Mouse (Mus musculus) lung, embryonic 15.5 days (tissue): Measurements from ENCODE around the gene Ric3. TPM values are rescaled to one million over a fixed set of nuclear protein-coding genes. Genes with fewer than 3 reads are reported as not detected.

Experiments
- ATAC-seq: fragments of 200-750 bp; cut with Nextera tagmentation; 2 replicates; pipeline ENCODE4 v1.8.0; 2017; ENCODE audit warnings: moderate number of reproducible peaks, borderline replicate concordance; ENCODE audit not compliant: low FRiP score, low TSS enrichment; ENCODE audit errors: extremely low read depth
- H3K27ac ChIP-seq: fragments of 300-500 bp; sonication (generic); 2 replicates; pipeline ENCODE4 v1.5.1; 2015; ENCODE audit warnings: moderate library complexity, mild to moderate bottlenecking, inconsistent platforms
- H3K27me3 ChIP-seq: fragments of 300-500 bp; sonication (generic); 2 replicates; pipeline ENCODE4 v1.6.1; 2015; ENCODE audit warnings: inconsistent platforms
- H3K36me3 ChIP-seq: fragments of 300-500 bp; sonication (generic); 2 replicates; pipeline ENCODE4 v1.6.1; 2015; ENCODE audit warnings: inconsistent platforms
- H3K4me1 ChIP-seq: fragments of 300-500 bp; sonication (generic); 2 replicates; pipeline ENCODE4 v1.6.1; 2015; ENCODE audit warnings: inconsistent platforms
- H3K4me2 ChIP-seq: fragments of 300-500 bp; sonication (generic); 2 replicates; pipeline ENCODE4 v1.6.1; 2015; ENCODE audit warnings: inconsistent platforms, mild to moderate bottlenecking, moderate library complexity
- H3K4me3 ChIP-seq: fragments of 300-500 bp; sonication (generic); 2 replicates; pipeline ENCODE4 v1.5.1; 2015; ENCODE audit warnings: mild to moderate bottlenecking, inconsistent platforms
- H3K9ac ChIP-seq: fragments of 300-500 bp; sonication (generic); 2 replicates; pipeline ENCODE4 v1.6.1; 2015; ENCODE audit warnings: inconsistent platforms
- H3K9me3 ChIP-seq: fragments of 300-500 bp; sonication (generic); 2 replicates; pipeline ENCODE4 v1.6.1; 2016; ENCODE audit warnings: inconsistent platforms
- WGBS: fragments of 180-500 bp; shearing (Covaris S2); methylation state at CpG from one replicate; pipeline ENCODE4 v1.1.7; 2015; 5-methylcytosine and 5-hydroxymethylcytosine counted together
- polyA plus RNA-seq: library from polyadenylated mRNA; unstranded; fragments of >200 nt; fragmentation: Nextera tagmentation; extraction: Ambion mirVana; gene quantifications from 2 replicates; pipeline ENCODE4 v1.2.1, GENCODE M21; 2015

The Ric3 gene
- polyA plus RNA-seq, 1 experiment from 2014 or later: 1.1 TPM

DNA sequence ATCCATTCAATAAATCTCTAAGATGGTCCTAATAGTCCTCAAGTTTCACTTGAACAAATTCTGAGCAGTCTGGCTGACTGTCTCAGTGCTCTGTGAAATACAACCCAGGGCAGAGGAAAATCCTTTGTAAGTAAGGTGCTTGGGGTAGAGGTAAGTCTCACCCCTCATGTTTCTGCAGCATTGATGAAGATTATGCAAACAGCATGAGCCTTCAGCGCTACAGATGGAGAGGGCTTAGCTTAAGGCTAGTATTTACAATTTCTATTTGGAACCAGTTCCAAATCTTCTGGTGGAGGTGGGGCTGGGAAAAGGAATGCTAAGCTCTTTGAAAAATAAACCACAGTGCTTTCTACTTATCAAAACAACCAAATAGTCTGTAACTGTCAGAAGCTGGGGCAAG is 44.1 kb downstream of the Ric3 start:
- H3K9me3 ChIP-seq: no peaks in the 10 kb centered on the region
- no peaks in the 10 kb centered on the region for H3K4me1 ChIP-seq
- ATAC-seq: no peak
- H3K27me3 ChIP-seq: no peaks in the 10 kb centered on the region
- no peak overlapping the region for H3K27ac ChIP-seq
- H3K36me3 ChIP-seq: no peaks in the 10 kb centered on the region
- 20% methylated on average over 1 of the region's 1 CpGs for WGBS
- H3K9ac ChIP-seq: no peak overlapping the region
- H3K4me2 ChIP-seq: no peak overlapping the region
- H3K4me3 ChIP-seq: no peak overlapping the region

GRCm38 (mm10) chr7:109038121-109038735 is 44.9 kb downstream of the Ric3 start:
- ATAC-seq: no peak
- Histone ChIP-seq H3K27me3 (no peaks in the 10 kb centered on the region), H3K36me3 (no peaks in the 10 kb centered on the region), H3K27ac (no peak overlapping the region), H3K4me2 (no peak overlapping the region), H3K4me3 (no peak overlapping the region), H3K9me3 (no peaks in the 10 kb centered on the region), H3K4me1 (no peaks in the 10 kb centered on the region), H3K9ac (no peak overlapping the region)
- 72% methylated on average over 8 of the region's 8 CpGs for WGBS

DNA sequence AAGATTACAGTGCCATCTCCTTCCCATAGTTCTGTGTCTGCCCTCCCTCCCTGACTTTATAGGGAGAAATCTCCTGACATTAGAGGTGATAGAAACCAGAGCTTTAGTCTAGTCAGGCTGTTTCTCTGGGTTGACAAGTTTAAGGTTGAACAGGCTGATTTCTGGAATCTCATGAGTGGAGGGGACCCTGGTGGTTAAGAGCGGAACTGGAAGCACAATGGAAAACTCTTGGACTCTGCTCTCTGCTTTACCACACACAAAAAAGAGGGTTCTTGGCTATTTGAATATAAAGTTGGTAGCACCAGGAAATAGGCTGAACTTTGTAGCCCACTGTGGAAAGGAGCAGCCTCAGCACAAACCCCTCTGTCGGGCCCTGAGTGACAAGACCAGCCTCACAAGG is 51.1 kb downstream of the Ric3 start:
- Histone ChIP-seq H3K27ac (no peak overlapping the region), H3K27me3 (no peaks in the 10 kb centered on the region), H3K9me3 (no peaks in the 10 kb centered on the region), H3K4me3 (no peak overlapping the region), H3K9ac (no peak overlapping the region), H3K36me3 (no peaks in the 10 kb centered on the region), H3K4me2 (no peak overlapping the region), H3K4me1 (no peaks in the 10 kb centered on the region)
- WGBS: 77% methylated on average over 2 of the region's 2 CpGs
- ATAC-seq: no peak

DNA sequence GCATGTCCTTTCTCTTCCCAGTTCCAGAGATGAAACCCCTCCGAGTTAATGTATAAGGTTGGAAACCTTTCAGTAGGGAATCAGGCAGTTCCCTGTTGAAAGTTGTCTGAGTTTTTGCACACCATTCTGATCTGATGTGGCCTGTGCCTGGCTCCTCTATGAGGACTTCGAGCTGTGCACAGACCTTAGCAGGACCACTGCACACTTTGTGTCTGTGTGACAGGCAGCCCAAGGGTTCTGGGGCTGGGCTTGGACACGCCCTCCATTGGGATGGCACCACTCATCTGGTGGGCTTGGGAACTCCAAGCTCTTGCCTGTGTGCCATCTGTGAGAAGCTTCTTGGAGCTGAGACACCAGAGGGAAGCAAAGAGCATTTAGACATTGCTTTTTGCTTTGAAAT is 51.8 kb downstream of the Ric3 start:
- Histone ChIP-seq H3K27me3 (no peaks in the 10 kb centered on the region), H3K4me2 (no peak overlapping the region), H3K36me3 (no peaks in the 10 kb centered on the region), H3K9me3 (no peaks in the 10 kb centered on the region), H3K27ac (no peak overlapping the region), H3K9ac (no peak overlapping the region), H3K4me3 (no peak overlapping the region), H3K4me1 (no peaks in the 10 kb centered on the region)
- WGBS: 76% methylated on average over 3 of the region's 3 CpGs
- no peak for ATAC-seq

DNA sequence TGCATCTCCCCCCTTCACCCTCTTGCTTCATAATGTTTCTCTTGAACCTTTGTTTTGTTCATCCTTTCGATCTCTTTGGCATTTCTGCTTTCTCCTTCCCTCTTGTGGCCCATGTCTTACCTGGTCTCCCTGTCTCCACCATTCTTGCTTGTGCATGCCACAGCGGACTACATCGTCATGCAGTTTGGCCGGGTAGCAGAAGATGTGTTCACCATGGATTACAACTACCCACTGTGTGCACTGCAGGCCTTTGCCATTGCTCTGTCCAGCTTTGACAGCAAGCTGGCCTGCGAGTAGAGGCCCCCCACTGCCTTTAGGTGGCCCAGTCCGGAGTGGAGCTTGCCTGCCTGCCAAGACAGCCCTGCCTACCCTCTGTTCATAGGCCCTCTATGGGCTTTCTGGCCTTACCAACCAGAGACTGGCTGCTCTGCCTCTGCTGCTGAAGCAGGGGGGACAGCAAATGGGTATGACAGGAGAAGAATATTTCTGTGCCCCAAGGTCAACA is 53.1 kb downstream of the Ric3 start:
- no peak for ATAC-seq
- Histone ChIP-seq H3K4me1 (no peaks in the 10 kb centered on the region), H3K4me3 (no peak overlapping the region), H3K27me3 (no peaks in the 10 kb centered on the region), H3K36me3 (no peaks in the 10 kb centered on the region), H3K9ac (no peak overlapping the region), H3K4me2 (no peak overlapping the region), H3K27ac (no peak overlapping the region), H3K9me3 (no peaks in the 10 kb centered on the region)
- WGBS: 86% methylated on average over 6 of the region's 6 CpGs

DNA sequence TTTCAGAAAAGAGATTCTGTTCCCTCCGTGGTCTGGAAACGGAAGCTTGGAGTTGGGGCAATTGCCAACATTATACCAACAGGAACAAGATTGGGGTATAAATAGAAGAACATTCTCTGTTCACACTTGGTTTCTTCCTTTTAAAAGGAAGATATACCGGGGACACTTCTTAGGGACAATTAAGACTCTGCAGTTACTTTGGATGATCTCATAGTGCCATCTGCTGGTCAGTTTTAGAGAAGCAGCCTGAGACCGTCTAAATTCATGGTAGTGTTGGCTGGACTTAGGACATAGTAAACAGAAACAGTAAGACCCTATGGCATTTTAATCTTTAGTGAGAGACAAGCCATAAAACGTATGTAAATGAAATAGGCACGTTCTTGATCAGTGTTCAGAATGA is 54.9 kb downstream of the Ric3 start:
- Histone ChIP-seq H3K9me3 (no peaks in the 10 kb centered on the region), H3K4me3 (no peak overlapping the region), H3K27me3 (no peaks in the 10 kb centered on the region), H3K27ac (no peak overlapping the region), H3K4me2 (no peak overlapping the region), H3K36me3 (no peaks in the 10 kb centered on the region), H3K9ac (no peak overlapping the region), H3K4me1 (no peaks in the 10 kb centered on the region)
- 25% methylated on average over 6 of the region's 6 CpGs for WGBS
- no peak for ATAC-seq

DNA sequence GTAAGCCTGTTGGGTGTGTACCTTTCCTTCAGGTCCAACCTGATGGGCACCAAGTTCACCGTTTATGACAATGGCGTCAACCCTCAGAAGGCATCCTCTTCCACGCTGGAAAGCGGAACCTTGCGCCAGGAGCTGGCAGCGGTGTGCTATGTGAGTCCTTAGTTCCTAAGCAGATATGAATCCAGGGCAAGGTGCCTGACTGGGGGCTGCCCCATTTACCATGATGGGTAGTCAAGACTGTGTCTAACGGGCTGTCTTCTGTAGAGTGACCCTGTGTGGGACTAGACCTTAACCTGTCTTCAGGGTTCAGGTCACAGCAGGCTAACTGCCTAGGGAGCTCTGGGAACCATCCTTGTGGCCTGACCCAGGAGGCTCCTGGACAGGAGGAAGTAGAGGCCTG is 55.4 kb downstream of the Ric3 start:
- Histone ChIP-seq H3K27me3 (no peaks in the 10 kb centered on the region), H3K4me2 (no peak overlapping the region), H3K9me3 (no peaks in the 10 kb centered on the region), H3K9ac (no peak overlapping the region), H3K4me1 (no peaks in the 10 kb centered on the region), H3K36me3 (no peaks in the 10 kb centered on the region), H3K4me3 (no peak overlapping the region), H3K27ac (no peak overlapping the region)
- WGBS: 93% methylated on average over 7 of the region's 7 CpGs
- no peak for ATAC-seq

GRCm38 (mm10) chr7:109026976-109027375 is 56.2 kb downstream of the Ric3 start:
- H3K4me1 ChIP-seq: no peaks in the 10 kb centered on the region
- H3K9ac ChIP-seq: no peak overlapping the region

GRCm38 (mm10) chr7:109025743-109026142 is 57.4 kb downstream of the Ric3 start:
- no peak for ATAC-seq
- no peaks in the 10 kb centered on the region for H3K36me3 ChIP-seq
- H3K9ac ChIP-seq: no peak overlapping the region
- 69% methylated on average over 7 of the region's 7 CpGs for WGBS
- H3K9me3 ChIP-seq: no peaks in the 10 kb centered on the region
- no peaks in the 10 kb centered on the region for H3K27me3 ChIP-seq
- H3K27ac ChIP-seq: no peak overlapping the region
- H3K4me3 ChIP-seq: no peak overlapping the region
- no peaks in the 10 kb centered on the region for H3K4me1 ChIP-seq
- H3K4me2 ChIP-seq: no peak overlapping the region

More at GRCm38 (mm10) chr7:109026976-109027375, 56.2 kb downstream of the Ric3 start:
- H3K36me3 ChIP-seq: no peaks in the 10 kb centered on the region
- no peaks in the 10 kb centered on the region for H3K9me3 ChIP-seq
- ATAC-seq: no peak
- WGBS: 87% methylated on average over 9 of the region's 9 CpGs
- no peak overlapping the region for H3K27ac ChIP-seq
- no peaks in the 10 kb centered on the region for H3K27me3 ChIP-seq
- no peak overlapping the region for H3K4me3 ChIP-seq
- no peak overlapping the region for H3K4me2 ChIP-seq

GRCm38 (mm10) chr7:109021428-109021827 is 61.7 kb downstream of the Ric3 start:
- Histone ChIP-seq H3K9ac (no peak overlapping the region), H3K27ac (no peak overlapping the region), H3K4me1 (no peaks in the 10 kb centered on the region), H3K4me2 (no peak overlapping the region), H3K36me3 (no peaks in the 10 kb centered on the region), H3K4me3 (no peak overlapping the region), H3K9me3 (no peaks in the 10 kb centered on the region), H3K27me3 (no peaks in the 10 kb centered on the region)
- ATAC-seq: no peak
- WGBS: 9% methylated on average over 3 of the region's 3 CpGs

- no peaks in the 10 kb centered on the region for H3K4me1 ChIP-seq
- H3K36me3 ChIP-seq: no peaks in the 10 kb centered on the region
- H3K27ac ChIP-seq: no peak overlapping the region
- H3K27me3 ChIP-seq: no peaks in the 10 kb centered on the region
- H3K9me3 ChIP-seq: no peaks in the 10 kb centered on the region
- ATAC-seq: no peak
- 77% methylated on average over 7 of the region's 7 CpGs for WGBS
- H3K4me3 ChIP-seq: no peak overlapping the region
- H3K9ac ChIP-seq: no peak overlapping the region
- H3K4me2 ChIP-seq: no peak overlapping the region
Measured at GRCm38 (mm10) chr7:109019243-109019642, 63.9 kb downstream of the Ric3 start.

DNA sequence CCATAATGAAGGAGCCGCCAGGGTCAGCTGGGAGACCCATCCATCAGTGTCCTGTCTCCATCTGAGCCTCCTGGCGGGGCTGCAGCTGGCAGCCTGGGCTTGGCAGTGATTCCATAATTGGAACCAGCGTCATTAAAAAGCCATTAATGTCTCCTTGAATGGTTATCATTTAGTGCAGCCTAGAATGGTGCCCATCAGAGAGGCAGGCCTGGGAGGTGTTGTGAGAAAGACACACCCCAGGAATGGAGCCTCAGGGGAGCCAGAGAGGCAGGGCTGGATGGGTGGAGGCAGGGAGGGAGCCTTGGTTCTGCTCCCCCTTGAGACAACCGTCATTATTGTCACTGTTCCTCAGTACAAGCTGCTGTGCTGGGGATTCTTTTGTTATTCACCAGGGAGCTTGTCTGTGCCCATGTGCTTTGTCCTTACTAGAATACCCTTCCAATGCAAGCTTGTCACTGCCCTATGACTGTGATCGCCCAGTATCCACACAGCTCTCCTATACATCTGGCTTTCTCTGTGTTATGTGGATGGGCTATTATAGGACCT is 66.7 kb downstream of the Ric3 start:
- Histone ChIP-seq H3K27ac (no peak overlapping the region), H3K4me2 (no peak overlapping the region), H3K27me3 (peaks cover 13% of the 10 kb centered on the region), H3K36me3 (no peaks in the 10 kb centered on the region), H3K9ac (no peak overlapping the region), H3K4me1 (0 out of 2 replicates have a peak, but pooled peaks cover under 1% of the 10 kb centered on the region), H3K9me3 (no peaks in the 10 kb centered on the region), H3K4me3 (no peak overlapping the region)
- no peak for ATAC-seq
- 41% methylated on average over 5 of the region's 5 CpGs for WGBS
